Comparison of ENCODE assay signal across 8 mouse cellular contexts in genomic region chr8:92856273-92856986, GRCm38 (mm10). TPM values are rescaled to one million over a fixed set of nuclear protein-coding genes. Genes with fewer than 3 reads are reported as not detected.
A peak's percentile ranks its signal among the peaks of the same experiment; 100 is the strongest.
DNase-seq lines count a peak whose midpoint lies in the region; ATAC-seq lines count a peak whose summit lies in the region.

No protein-coding gene starts in this region.

- H3K9me3 ChIP-seq in kidney, embryonic 16.5 days (ENCODE audit: low read length), result no peaks in the 10 kb centered on the region
- 0 out of 2 replicates have a peak, but pooled peaks cover 5% of the 10 kb centered on the region for H3K9me3 ChIP-seq in hindbrain, embryonic 14.5 days (ENCODE audit: control insufficient read depth, low read length)

- H3K36me3 ChIP-seq in kidney, embryonic 16.5 days (ENCODE audit: insufficient read depth, low read length), result no peaks in the 10 kb centered on the region
- H3K36me3 ChIP-seq in hindbrain, embryonic 14.5 days (replicated peaks; ENCODE audit: control insufficient read depth, insufficient read depth), result no peaks in the 10 kb centered on the region

- no peak overlapping the region for H3K27ac ChIP-seq in kidney, embryonic 16.5 days (ENCODE audit: low read length)
- no peak overlapping the region for H3K27ac ChIP-seq in hindbrain, embryonic 14.5 days

- no peak overlapping the region for H3K9ac ChIP-seq in kidney, embryonic 16.5 days (replicated peaks; ENCODE audit: low read length)
- no peak overlapping the region for H3K9ac ChIP-seq in hindbrain, embryonic 14.5 days

- ATAC-seq in kidney, embryonic 16.5 days (ENCODE audit: low FRiP score, low TSS enrichment), result no peak
- ATAC-seq in common myeloid progenitor, adult 5-6 weeks (replicated peaks; ENCODE audit: low read depth, poor library complexity, severe bottlenecking), result peak; percentile 33
- ATAC-seq in hindbrain, embryonic 14.5 days (ENCODE audit: low FRiP score), result no peak
- peak; percentile 43 for ATAC-seq in megakaryocyte, adult 5-6 weeks (ENCODE audit: poor library complexity, severe bottlenecking)

- peak overlapping the region; percentile 71 for H3K4me2 ChIP-seq in kidney, embryonic 16.5 days (replicated peaks; ENCODE audit: low read depth, low read length)
- peak overlapping the region; percentile 72 for H3K4me2 ChIP-seq in hindbrain, embryonic 14.5 days (replicated peaks)

- H3K4me3 ChIP-seq in kidney, embryonic 16.5 days (ENCODE audit: low read length), result no peak overlapping the region
- H3K4me3 ChIP-seq in hindbrain, embryonic 14.5 days (replicated peaks; ENCODE audit: low read length), result peak overlapping the region; percentile 69

- peaks cover 19% of the 10 kb centered on the region for H3K4me1 ChIP-seq in kidney, embryonic 16.5 days (ENCODE audit: insufficient read depth, low read length)
- H3K4me1 ChIP-seq in hindbrain, embryonic 14.5 days (replicated peaks; ENCODE audit: control insufficient read depth, insufficient read depth, low read length), result 0 out of 2 replicates have a peak, but pooled peaks cover 5% of the 10 kb centered on the region

- WGBS in kidney, embryonic 16.5 days, result 75% methylated on average over 7 of the region's 7 CpGs
- WGBS in hindbrain, embryonic 14.5 days, result 91% methylated on average over 7 of the region's 7 CpGs

- DNase-seq in kidney, adult 11 months, result no peak
- no peak for DNase-seq in hindbrain, embryonic 14.5 days (ENCODE audit: low spot score)
- no peak for DNase-seq in urinary bladder, adult 18-20 months (ENCODE audit: low spot score in 2 of 2)
- DNase-seq in yolk sac, embryonic 10.5 days (ENCODE audit: low spot score), result no peak
- no peak for DNase-seq in spleen, postnatal 4 days (ENCODE audit: low spot score in 2 of 2)

- H3K27me3 ChIP-seq in kidney, embryonic 16.5 days (ENCODE audit: insufficient read depth, low read length), result no peaks in the 10 kb centered on the region
- peaks cover 7% of the 10 kb centered on the region for H3K27me3 ChIP-seq in hindbrain, embryonic 14.5 days (ENCODE audit: control insufficient read depth, insufficient read depth, low read length)

RNA-seq across cellular contexts. Expression of gene Lpcat2, which starts 1.3 kb away (rescaled TPM):
- polyA plus RNA-seq in kidney, embryonic 16.5 days (2015; fragmentation: Nextera tagmentation; extraction: Ambion mirVana), result 5.5 and 6.1 TPM in 2 replicates
- total RNA-seq in common myeloid progenitor, adult 5-6 weeks (2017), result 15.2 and 16.8 TPM in 2 replicates
- polyA plus RNA-seq in hindbrain, embryonic 14.5 days (2014; fragmentation: Nextera tagmentation; extraction: Ambion mirVana), result 10.2 and 11.8 TPM in 2 replicates
- 37.9 and 43.7 TPM in 2 replicates for total RNA-seq in megakaryocyte, adult 5-6 weeks (2015)
- total RNA-seq in megakaryocyte, adult 5-6 weeks (2017), result 32.1 and 39.6 TPM in 2 replicates

RNA-seq across cellular contexts. Expression of gene Mmp2, which starts 29.3 kb away (rescaled TPM):
- polyA plus RNA-seq in kidney, embryonic 16.5 days (2015; fragmentation: Nextera tagmentation; extraction: Ambion mirVana), result 142 and 148 TPM in 2 replicates
- total RNA-seq in common myeloid progenitor, adult 5-6 weeks (2017), result 2.3 and 4.9 TPM in 2 replicates
- 33.8 and 35.9 TPM in 2 replicates for polyA plus RNA-seq in hindbrain, embryonic 14.5 days (2014; fragmentation: Nextera tagmentation; extraction: Ambion mirVana)
- total RNA-seq in megakaryocyte, adult 5-6 weeks (2015), result not detected in 2 replicates
- not detected in 2 replicates for total RNA-seq in megakaryocyte, adult 5-6 weeks (2017)

RNA-seq across cellular contexts. Expression of gene Capns2, which starts 44.8 kb away (rescaled TPM):
- 0.21 TPM in 1 of 2 replicates, not detected in the other for polyA plus RNA-seq in kidney, embryonic 16.5 days (2015; fragmentation: Nextera tagmentation; extraction: Ambion mirVana)
- 1.4 and 1.9 TPM in 2 replicates for total RNA-seq in common myeloid progenitor, adult 5-6 weeks (2017)
- polyA plus RNA-seq in hindbrain, embryonic 14.5 days (2014; fragmentation: Nextera tagmentation; extraction: Ambion mirVana), result 0.27 and 0.86 TPM in 2 replicates
- 1.1 and 1.6 TPM in 2 replicates for total RNA-seq in megakaryocyte, adult 5-6 weeks (2015)
- total RNA-seq in megakaryocyte, adult 5-6 weeks (2017), result 1.5 and 2.0 TPM in 2 replicates

Comparison
In these comparisons a context has a peak if more than half of its experiments do, and no peak if none do; other contexts are left out.
1. ATAC-seq: peak in common myeloid progenitor, adult 5-6 weeks (single experiment) and megakaryocyte, adult 5-6 weeks (single experiment); none in kidney, embryonic 16.5 days (single experiment) and hindbrain, embryonic 14.5 days (single experiment).